9 mouse cellular contexts compared by ENCODE assay signal in genomic region chr7:80904921-80905515, GRCm38 (mm10). TPM values are rescaled to one million over a fixed set of nuclear protein-coding genes. Genes with fewer than 3 reads are reported as not detected.
A peak's percentile ranks its signal among the peaks of the same experiment; 100 is the strongest.
DNase-seq lines count a peak whose midpoint lies in the region; ATAC-seq and TF ChIP-seq lines count a peak whose summit lies in the region.
"Had no signal": no experiment of that assay in that cellular context is flagged by ENCODE, and none has a peak within 500 bp of the region (broad histone marks: within the 10 kb centered on the region; RNA-seq: fewer than 3 reads in every experiment).

TSS of gene Nmb (minus strand) at chr7:80905076.

- H3K4me2 ChIP-seq in liver, embryonic 12.5 days: peak within 1 kb of the TSS; percentile 88
- peak within 1 kb of the TSS; percentile 72 for H3K4me2 ChIP-seq in myocyte (ENCODE audit: low read depth)
- H3K4me2 ChIP-seq in stomach, embryonic 16.5 days (ENCODE audit: low read depth, low read length): peak within 1 kb of the TSS; percentile 92

- DNase-seq in B cell, adult 2 months: peak; percentile 42 to 48
- peak; percentile 84 for DNase-seq in brain, embryonic 14.5 days (ENCODE audit: low read depth)
- DNase-seq in heart, adult 9 months (ENCODE audit: low spot score in 2 of 2): peak; percentile 72 to 75
- peak; percentile 72 for DNase-seq in kidney, adult 2 months

- 0 out of 2 replicates have a peak, but pooled peaks have one; percentile 30 for ATAC-seq in liver, embryonic 12.5 days
- peak; percentile 57; the same call in 1 of the 2 replicates for ATAC-seq in stomach, embryonic 16.5 days (ENCODE audit: insufficient read depth, low FRiP score)

- peak within 1 kb of the TSS; percentile 65 for H3K9ac ChIP-seq in liver, embryonic 12.5 days
- peak within 1 kb of the TSS; percentile 76 for H3K9ac ChIP-seq in stomach, embryonic 16.5 days (ENCODE audit: low read length)

- WGBS in kidney, adult 2 months: 3% methylated on average over 19 of the region's 19 CpGs
- WGBS in liver, embryonic 12.5 days (ENCODE audit: insufficient replicate concordance): 3% methylated on average over 19 of the region's 19 CpGs
- 2% methylated on average over 19 of the region's 19 CpGs for WGBS in stomach, embryonic 16.5 days

- TF ChIP-seq CTCF in brain, embryonic 14.5 days (IDR thresholded peaks at IDR 0.05; ENCODE audit: borderline replicate concordance, extremely low read depth, insufficient read depth, insufficient read length): no peak
- no peak for TF ChIP-seq CTCF in kidney, adult 2 months (conservative IDR thresholded peaks at IDR 0.05; ENCODE audit: insufficient read depth, insufficient read length, low read depth, low read length)

- no peak for TF ChIP-seq POLR2A in brain, embryonic 14.5 days (IDR thresholded peaks at IDR 0.05; ENCODE audit: borderline replicate concordance, extremely low read depth, insufficient read depth, insufficient read length, poor library complexity, severe bottlenecking)
- TF ChIP-seq POLR2A in kidney, adult 2 months (IDR thresholded peaks at IDR 0.05; ENCODE audit: low read depth, low read length): no peak
- TF ChIP-seq POLR2A in myocyte (IDR thresholded peaks at IDR 0.05; ENCODE audit: insufficient read length, low read depth): no peak

- H3K27ac ChIP-seq in kidney, adult 2 months (ENCODE audit: insufficient read depth, low read depth, low read length): no peak within 1 kb of the TSS
- peak within 1 kb of the TSS; percentile 23; the same call in 1 of the 2 replicates for H3K27ac ChIP-seq in liver, embryonic 12.5 days
- no peak within 1 kb of the TSS for H3K27ac ChIP-seq in stomach, embryonic 16.5 days (ENCODE audit: low read length)

- no peaks in the 10 kb centered on the region for H3K27me3 ChIP-seq in erythroblast, embryonic 14.5 days (ENCODE audit: control insufficient read depth)
- H3K27me3 ChIP-seq in kidney, adult 2 months (replicated peaks; ENCODE audit: control insufficient read depth, insufficient read depth, low read length): no peaks in the 10 kb centered on the region
- 0 out of 2 replicates have a peak, but pooled peaks cover 5% of the 10 kb centered on the region for H3K27me3 ChIP-seq in liver, embryonic 12.5 days (replicated peaks)
- H3K27me3 ChIP-seq in myocyte (ENCODE audit: control insufficient read depth, insufficient read depth, insufficient read length): no peaks in the 10 kb centered on the region
- no peaks in the 10 kb centered on the region for H3K27me3 ChIP-seq in stomach, embryonic 16.5 days (ENCODE audit: control insufficient read depth, insufficient read depth, low read length)
- H3K27me3 ChIP-seq: CH12.LX had no signal

- no peaks in the 10 kb centered on the region for H3K9me3 ChIP-seq in erythroblast, embryonic 14.5 days (ENCODE audit: control insufficient read depth, low read length)
- H3K9me3 ChIP-seq in liver, embryonic 12.5 days (replicated peaks): no peaks in the 10 kb centered on the region
- no peaks in the 10 kb centered on the region for H3K9me3 ChIP-seq in stomach, embryonic 16.5 days (replicated peaks; ENCODE audit: control insufficient read depth, low read length)

- H3K36me3 ChIP-seq in erythroblast, embryonic 14.5 days (ENCODE audit: control insufficient read depth): peaks cover 31% of the 10 kb centered on the region
- H3K36me3 ChIP-seq in kidney, adult 2 months (ENCODE audit: control insufficient read depth, insufficient read depth, low read length): no peaks in the 10 kb centered on the region
- peaks cover 24% of the 10 kb centered on the region for H3K36me3 ChIP-seq in liver, embryonic 12.5 days
- H3K36me3 ChIP-seq in myocyte (ENCODE audit: control insufficient read depth, insufficient read depth): no peaks in the 10 kb centered on the region
- 0 out of 2 replicates have a peak, but pooled peaks cover 4% of the 10 kb centered on the region for H3K36me3 ChIP-seq in stomach, embryonic 16.5 days (ENCODE audit: control insufficient read depth, insufficient read depth, low read length)

- H3K79me2 ChIP-seq in myocyte (ENCODE audit: control insufficient read depth, insufficient read depth): no peaks in the 10 kb centered on the region

- peaks cover 38% of the 10 kb centered on the region for H3K4me1 ChIP-seq in erythroblast, embryonic 14.5 days (ENCODE audit: control insufficient read depth)
- peaks cover 6% of the 10 kb centered on the region for H3K4me1 ChIP-seq in kidney, adult 2 months (ENCODE audit: control insufficient read depth, insufficient read depth, low read length)
- H3K4me1 ChIP-seq in liver, embryonic 12.5 days: peaks cover 37% of the 10 kb centered on the region
- peaks cover 10% of the 10 kb centered on the region for H3K4me1 ChIP-seq in stomach, embryonic 16.5 days (ENCODE audit: control insufficient read depth, insufficient read depth, low read length)

- peak within 1 kb of the TSS; percentile 59 for H3K4me3 ChIP-seq in erythroblast, embryonic 14.5 days (replicated peaks)
- H3K4me3 ChIP-seq in kidney, adult 2 months (ENCODE audit: insufficient read depth, low read depth, low read length): peak within 1 kb of the TSS; percentile 47
- H3K4me3 ChIP-seq in liver, embryonic 12.5 days: peak within 1 kb of the TSS; percentile 53
- H3K4me3 ChIP-seq in myocyte: no peak within 1 kb of the TSS
- H3K4me3 ChIP-seq in stomach, embryonic 16.5 days (replicated peaks; ENCODE audit: low read length): peak within 1 kb of the TSS; percentile 52

- no peak within 1 kb of the TSS for H3ac ChIP-seq in myocyte (ENCODE audit: control insufficient read depth, insufficient read length)

TF ChIP-seq in myocyte, 11 proteins besides CTCF, POLR2A, EP300 and RAD21:
- TF ChIP-seq MAX (IDR thresholded peaks at IDR 0.05; ENCODE audit: low read depth): no peak
- no peak for TF ChIP-seq E2F4 (IDR thresholded peaks at IDR 0.05; ENCODE audit: insufficient read depth)
- TF ChIP-seq POLR2AphosphoS2 (IDR thresholded peaks at IDR 0.05; ENCODE audit: insufficient read length, low read depth): peak; percentile 33
- no peak for TF ChIP-seq SRF (IDR thresholded peaks at IDR 0.05; ENCODE audit: control insufficient read depth, insufficient read length, low read depth)

RNA-seq across cellular contexts. Expression of gene Nmb, which starts in this region (rescaled TPM):
- 10.3 and 10.5 TPM in 2 replicates for polyA plus RNA-seq in brain, embryonic 14.5 days (2012; rRNA removed)
- 0.28 TPM in 1 of 2 replicates, not detected in the other for polyA plus RNA-seq in erythroblast, embryonic 14.5 days (2012)
- polyA plus RNA-seq in kidney, adult 2 months (2012; rRNA removed): 4.6 and 5.0 TPM in 2 replicates
- polyA plus RNA-seq in liver, embryonic 12.5 days (2016; fragmentation: Nextera tagmentation; extraction: Ambion mirVana): 1.6 and 2.4 TPM in 2 replicates
- 0.98 TPM for polyA plus RNA-seq in myocyte (2012; fragmentation: generic; extraction: Trizol)
- polyA plus RNA-seq in stomach, embryonic 16.5 days (2015; fragmentation: Nextera tagmentation; extraction: Ambion mirVana): 3.5 and 4.4 TPM in 2 replicates
